Mouse (Mus musculus): ENCODE measurements around the gene Inpp5a. TPM values are rescaled to one million over a fixed set of nuclear protein-coding genes. Genes with fewer than 3 reads are reported as not detected.
A peak's percentile ranks its signal among the peaks of the same experiment; 100 is the strongest.

The Inpp5a gene
- total RNA-seq, 2 experiments from 2014 or later: 4.6 to 4.9 TPM

DNA sequence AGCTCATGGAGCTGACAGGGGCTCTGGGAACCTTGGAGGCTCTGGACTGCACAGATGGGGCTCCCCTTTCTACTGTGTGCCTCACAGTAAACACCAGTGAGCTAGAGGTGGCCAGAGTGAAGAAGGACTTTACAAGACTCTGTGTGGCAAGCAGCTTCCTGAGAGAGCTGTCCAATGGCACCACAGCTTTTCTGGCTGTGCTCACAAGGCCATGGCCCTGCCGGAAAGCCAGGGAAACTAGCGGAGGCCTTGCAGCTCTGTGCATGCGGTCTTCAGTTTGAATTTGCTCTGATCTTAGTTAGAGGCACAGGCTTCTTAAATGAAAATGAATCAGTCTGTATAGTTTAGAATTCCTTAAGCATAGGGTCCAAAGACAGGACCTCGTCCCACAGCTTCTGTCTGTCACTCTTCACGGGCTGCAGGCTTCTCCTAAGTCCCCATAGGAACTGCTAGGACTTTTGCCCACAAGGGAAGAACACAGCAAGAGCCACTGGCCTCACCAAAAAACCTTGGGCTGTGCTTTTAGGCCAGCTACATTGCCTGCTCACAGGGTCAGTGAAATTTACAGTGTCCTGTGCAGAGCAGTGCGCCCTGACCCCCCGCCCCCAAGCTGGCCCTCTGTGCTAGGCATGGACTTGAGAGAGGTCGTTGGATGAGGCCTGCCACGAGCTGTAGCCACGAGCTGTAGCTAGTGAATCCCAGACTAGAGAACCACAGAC is 78.4 kb downstream of the Inpp5a start:
- ATAC-seq (replicated peaks; ENCODE audit: low FRiP score, low TSS enrichment, poor library complexity, severe bottlenecking): peak; percentile 48

DNA sequence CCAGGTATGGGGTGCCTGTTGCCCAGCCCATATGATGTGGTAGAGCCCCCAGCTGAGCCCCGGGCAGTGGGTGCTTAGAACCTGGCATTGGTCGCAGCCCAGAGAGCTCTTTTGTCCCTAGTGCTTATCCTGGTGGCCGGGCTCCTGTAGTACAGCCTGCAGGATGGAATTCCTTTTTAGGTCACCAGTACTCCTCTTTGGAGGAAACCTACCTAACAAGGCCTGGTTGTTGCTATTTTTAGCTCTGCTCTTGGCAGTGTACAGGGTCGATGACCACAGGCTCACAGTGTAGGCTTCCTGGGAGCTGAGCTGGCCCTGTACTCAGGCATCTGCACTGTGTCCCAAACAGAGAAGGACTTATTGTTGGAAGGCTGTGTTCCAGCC is 79.0 kb downstream of the Inpp5a start:
- no peak for ATAC-seq (replicated peaks; ENCODE audit: low FRiP score, low TSS enrichment, poor library complexity, severe bottlenecking)

DNA sequence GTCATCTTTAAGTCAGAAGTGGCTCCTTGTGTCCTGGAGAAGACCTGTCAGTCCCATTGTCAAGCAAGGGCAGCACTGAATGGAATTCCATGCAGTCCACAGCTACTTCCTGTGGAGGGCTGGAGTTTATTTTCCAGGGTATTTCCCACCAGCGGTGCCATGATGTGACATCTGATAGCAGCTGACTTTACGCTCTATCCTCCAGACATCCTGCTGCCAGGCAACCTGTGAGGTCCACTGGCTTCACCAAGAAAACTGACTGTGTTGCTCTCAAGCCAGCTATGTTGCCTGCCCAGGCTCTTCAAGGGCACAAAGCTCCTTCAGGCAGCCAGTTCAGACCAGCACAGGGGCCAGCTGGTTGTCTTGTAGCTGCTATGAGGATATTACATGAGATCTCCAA is 79.5 kb downstream of the Inpp5a start:
- ATAC-seq (replicated peaks; ENCODE audit: low FRiP score, low TSS enrichment, poor library complexity, severe bottlenecking): no peak

DNA sequence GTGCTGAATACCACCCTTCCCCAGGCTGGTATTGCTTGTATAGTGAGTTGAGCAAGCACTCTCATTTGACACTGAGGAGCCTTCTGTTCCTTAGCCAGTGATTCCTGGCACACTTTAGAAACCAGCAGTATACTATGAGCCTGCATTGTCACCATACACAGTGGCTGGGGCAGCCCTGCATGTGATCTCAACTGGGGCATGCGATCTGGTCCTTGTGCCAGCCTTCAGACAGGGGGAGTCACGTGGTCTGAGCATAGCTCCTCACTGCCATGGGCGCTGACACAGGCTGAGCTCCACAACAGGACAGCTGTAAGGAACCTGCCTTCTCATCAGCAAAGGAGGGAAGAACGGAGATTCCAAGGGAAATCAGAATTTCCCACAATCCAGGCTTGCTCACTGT is 80.5 kb downstream of the Inpp5a start:
- no peak for ATAC-seq (replicated peaks; ENCODE audit: low FRiP score, low TSS enrichment, poor library complexity, severe bottlenecking)

DNA sequence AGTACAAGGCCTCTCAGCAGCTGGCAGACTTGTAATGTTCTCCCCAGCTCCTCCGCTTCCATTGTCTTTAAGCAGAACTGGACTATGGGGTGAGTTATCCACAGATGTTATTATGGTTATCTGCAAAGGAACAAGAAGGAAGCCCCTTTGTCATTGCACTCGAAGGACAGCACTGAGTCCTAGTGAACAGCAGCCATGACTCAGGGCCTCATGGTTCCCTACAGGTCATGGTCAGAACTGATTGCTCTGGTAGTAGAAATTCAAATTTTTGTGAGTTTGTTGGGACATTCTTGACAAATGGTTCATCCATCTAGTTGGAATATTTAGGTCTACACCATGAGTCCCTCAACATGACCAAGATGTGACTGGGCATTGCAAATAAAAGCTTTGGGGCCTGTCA is 81.6 kb downstream of the Inpp5a start:
- no peak for ATAC-seq (replicated peaks; ENCODE audit: low FRiP score, low TSS enrichment, poor library complexity, severe bottlenecking)

DNA sequence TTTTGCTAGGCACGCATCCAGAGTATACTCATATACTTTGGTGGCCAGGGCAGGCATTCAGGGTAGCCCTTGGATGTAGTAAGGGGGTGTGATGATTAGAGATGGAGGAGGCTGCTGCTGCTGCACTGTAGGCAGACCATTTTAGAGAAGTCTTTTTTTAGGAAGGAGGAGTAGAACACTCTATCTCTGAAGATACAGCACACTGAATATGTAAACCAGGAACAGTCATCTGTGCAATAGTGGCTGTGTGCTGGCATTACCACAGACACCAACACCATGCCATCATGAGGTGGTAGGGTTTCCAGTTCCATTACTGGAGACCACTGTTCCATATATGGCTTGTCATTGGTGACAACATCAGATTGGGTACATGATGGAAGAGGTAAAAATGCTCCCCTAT is 83.1 kb downstream of the Inpp5a start:
- ATAC-seq (replicated peaks; ENCODE audit: low FRiP score, low TSS enrichment, poor library complexity, severe bottlenecking): no peak

DNA sequence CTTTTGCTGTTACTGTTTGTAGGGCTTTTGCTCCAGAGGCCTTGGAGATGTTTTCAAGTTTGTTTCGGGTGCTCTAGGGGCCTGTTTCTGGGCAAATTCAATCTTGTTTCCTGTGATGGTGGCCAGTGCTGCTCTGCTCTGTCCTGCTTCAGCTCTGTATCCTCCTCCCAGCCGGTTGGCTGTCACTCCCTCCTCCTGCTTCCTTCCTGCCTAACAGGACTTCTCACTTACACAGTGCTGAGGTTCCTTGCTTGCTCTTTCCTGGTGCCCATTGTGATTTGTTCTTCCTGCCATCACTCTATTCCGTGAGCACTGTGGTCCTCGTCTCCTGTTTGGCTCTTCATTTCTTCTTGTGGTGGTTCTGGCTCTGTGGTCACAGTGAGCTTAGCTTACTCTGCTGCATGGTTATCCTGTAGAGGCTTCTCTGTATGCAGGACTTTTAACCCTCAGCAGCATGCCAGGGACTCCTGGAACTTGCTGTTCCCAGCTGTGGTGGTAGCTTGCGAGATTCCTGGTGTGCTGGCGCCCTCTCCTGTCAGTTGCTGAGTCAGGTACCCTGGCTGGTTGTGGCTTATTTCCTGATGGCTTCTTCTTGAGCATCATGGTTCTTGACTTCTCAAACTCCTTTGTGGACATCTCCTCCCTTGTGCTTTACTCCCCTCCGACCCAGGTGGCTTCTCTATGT is 84.1 kb downstream of the Inpp5a start:
- ATAC-seq (replicated peaks; ENCODE audit: low FRiP score, low TSS enrichment, poor library complexity, severe bottlenecking): peak; percentile 74

DNA sequence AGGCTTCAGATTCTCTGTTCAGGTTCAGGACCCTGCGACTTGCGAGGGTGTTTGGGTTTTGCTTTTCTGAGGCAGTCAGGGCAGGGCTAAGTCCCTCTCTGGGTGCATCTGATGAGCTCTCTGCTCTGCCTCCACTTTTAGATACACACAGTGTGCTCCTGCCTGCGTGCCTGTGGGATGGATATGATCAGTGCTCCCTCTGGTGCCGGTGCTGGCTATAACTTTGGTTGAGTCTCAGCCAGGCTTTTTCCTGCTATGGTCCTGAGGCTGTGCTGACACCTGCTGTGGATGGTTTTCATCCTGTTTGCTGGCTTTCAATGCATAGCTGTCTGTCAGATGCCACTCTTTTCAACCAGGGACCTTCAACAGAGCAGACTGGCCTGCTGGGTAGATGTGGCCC is 87.0 kb downstream of the Inpp5a start:
- ATAC-seq (replicated peaks; ENCODE audit: low FRiP score, low TSS enrichment, poor library complexity, severe bottlenecking): no peak; the same call in 1 of the 2 replicates

DNA sequence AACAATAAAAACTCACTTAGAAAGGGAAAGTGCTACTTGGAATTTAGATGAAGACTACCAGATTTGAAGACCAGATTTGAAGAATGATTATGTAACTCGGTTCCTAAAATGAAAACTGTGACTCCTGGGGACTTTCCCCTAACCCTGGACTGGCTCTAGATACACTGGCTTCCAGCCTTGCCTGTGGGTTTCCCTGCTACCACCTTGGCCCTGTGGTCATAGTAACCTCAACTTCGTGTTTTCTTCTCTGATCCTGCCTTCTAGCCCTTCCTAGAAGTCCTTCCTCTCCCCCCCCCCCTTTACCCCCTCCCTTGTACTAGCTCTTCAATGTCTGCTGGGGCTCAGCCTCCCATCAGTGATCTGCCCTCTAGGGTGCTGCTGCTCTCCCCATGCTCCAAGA is 87.8 kb downstream of the Inpp5a start:
- no peak for ATAC-seq (replicated peaks; ENCODE audit: low FRiP score, low TSS enrichment, poor library complexity, severe bottlenecking)

DNA sequence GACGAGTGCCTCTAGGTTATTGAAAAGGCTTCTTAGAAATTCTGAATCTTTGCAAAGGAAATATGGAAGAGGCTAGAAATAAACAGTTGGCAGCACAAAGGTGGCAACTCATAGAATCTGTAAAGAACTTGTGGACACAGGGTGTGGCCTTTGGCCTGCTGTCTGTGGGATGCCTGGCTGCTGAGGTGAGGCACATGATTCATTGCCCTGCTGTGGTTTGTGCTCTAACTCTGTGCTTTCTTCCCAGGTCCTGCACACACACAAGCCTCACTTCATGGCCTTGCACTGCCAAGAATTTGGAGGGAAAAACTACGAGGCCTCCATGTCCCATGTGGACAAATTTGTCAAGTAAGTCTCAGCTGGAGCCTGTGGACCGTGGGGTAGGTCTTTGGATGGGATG is 88.8 kb downstream of the Inpp5a start:
- ATAC-seq (replicated peaks; ENCODE audit: low FRiP score, low TSS enrichment, poor library complexity, severe bottlenecking): no peak

DNA sequence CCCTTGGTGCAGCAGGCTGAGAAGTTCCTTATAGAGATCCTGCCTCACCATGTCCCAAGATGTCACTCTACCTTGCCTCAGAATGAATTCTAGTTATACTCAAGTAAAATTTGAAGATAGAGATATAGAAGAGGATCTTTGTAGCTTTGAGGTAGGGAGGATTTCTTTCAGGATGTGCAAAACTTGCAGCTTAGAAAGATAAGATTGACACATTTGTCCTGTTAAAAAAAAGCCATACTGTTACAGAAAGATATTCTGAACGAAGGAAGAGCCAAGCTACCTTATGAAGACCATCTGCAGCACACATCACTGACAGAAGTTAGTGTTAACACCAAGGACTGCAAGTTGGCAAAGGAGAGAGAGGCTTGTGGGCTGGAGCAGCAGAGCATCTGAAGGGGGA is 90.2 kb downstream of the Inpp5a start:
- ATAC-seq (replicated peaks; ENCODE audit: low FRiP score, low TSS enrichment, poor library complexity, severe bottlenecking): peak; percentile 11; the same call in 1 of the 2 replicates

DNA sequence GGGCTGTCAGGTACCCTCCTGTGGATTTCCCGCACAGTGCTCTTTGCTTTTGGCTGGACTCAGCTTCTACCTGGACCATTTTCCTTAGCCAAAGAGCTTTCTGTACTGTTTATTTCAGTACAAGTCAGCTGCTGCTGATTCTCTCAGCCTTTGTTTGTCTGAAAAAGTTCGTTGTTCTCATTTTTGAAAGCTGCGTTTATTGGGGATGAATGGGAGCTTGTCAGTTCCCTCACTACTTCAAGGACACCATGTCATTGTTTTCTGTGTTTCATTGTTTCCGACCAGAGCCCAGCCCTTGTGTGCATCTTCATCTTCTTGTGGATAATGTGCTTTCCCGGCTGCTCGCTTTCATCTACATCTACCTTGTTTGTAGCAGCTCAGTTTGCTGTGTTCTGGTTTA is 90.7 kb downstream of the Inpp5a start:
- ATAC-seq (replicated peaks; ENCODE audit: low FRiP score, low TSS enrichment, poor library complexity, severe bottlenecking): no peak

DNA sequence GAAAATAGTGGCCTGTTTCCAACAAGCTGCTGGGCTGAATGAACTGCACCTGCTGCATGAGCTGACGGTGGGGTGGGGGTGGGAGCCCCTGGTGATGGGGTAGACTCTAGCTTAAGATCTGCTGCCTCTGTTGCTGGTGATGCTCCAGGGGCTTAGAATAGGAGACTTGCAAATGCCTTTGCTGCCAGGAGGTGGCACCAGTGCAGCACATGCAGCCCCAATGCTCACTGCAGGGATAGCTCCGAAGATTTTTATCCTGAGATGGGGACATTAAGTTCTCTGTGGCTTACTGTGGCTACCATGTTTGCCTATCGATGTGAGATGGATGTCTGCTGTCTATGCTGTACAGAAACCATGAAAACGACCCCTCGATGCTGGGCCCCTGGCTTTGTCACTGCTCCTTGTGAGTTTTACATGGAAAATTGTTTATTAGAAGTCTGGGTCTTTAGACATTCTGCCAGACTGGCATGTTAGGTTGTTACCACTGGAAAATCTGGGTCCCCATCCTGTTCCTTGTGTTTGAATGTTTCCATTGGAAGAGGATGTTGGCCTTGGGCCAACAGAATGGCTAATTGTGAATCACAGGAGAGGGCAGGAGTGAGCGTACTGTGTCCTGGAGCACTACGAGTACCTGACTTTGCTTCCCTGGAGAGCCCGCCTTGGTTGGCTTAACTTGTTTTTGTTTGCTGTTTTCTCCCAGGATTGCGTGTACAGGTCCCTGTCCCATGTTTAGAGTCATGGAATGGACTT is 95.5 kb downstream of the Inpp5a start:
- peak; percentile 82 for ATAC-seq (replicated peaks; ENCODE audit: low FRiP score, low TSS enrichment, poor library complexity, severe bottlenecking)

DNA sequence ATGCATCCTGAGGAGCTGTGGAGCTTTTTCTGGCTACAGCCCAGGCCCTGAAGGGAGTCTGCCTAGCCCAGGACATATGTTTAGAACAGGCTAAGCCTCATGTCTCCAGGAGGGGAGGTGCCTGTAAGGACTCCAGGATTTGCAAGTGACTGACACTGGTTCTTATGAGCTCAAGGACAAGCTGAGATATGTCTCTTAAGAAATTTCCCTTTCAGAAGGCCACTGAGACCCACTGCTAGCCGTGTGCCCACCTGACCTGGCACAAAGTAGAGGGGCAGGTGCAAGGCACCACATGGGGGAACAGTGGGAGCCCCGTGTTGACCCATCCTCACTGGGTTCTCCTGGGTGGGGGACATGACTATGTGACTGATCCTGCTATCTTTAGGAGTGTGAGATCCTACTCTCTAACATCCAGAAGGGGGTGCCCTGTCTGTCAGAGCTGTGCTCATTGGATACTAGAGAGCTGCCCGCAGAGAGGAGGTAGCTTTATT is 100.9 kb downstream of the Inpp5a start:
- ATAC-seq (replicated peaks; ENCODE audit: low FRiP score, low TSS enrichment, poor library complexity, severe bottlenecking): no peak

DNA sequence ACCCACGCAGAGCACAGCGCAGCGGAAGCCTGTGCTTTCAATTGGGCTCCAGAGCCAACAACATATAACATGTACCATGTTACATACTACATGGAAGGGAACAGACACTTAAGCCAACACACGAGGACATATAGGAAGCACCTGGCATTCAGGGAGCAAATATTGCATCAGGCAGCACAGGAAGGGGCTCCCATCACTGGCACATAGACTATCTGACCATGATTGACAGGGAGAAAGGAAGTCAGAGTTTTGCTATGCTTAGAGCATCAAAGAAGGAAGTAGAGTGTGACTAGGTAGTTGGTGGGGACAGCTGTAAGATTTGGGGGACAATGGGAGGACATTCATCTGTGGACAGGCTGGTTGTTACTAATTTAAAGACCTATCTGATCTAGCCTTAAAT is 103.4 kb downstream of the Inpp5a start:
- no peak for ATAC-seq (replicated peaks; ENCODE audit: low FRiP score, low TSS enrichment, poor library complexity, severe bottlenecking)

DNA sequence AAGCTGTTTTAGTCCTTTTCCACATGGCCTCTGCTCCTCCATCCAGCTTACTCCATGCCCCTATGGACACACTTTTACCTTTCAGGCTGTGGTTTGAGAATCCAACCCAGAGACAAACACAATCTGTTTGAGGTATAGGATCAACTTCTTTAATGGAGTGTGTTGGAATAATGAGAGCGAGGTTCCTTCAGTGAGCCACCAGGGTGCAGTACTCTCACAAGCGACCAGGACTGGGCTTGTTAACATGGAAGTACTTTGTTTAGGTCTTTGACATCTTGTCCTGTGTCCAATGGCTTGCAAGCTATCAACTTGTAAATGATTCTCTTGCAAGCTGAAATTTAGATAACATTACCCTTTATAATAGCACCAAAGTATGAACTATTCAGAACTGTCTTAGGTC is 104.0 kb downstream of the Inpp5a start:
- peak; percentile 67; the same call in 1 of the 2 replicates for ATAC-seq (replicated peaks; ENCODE audit: low FRiP score, low TSS enrichment, poor library complexity, severe bottlenecking)

DNA sequence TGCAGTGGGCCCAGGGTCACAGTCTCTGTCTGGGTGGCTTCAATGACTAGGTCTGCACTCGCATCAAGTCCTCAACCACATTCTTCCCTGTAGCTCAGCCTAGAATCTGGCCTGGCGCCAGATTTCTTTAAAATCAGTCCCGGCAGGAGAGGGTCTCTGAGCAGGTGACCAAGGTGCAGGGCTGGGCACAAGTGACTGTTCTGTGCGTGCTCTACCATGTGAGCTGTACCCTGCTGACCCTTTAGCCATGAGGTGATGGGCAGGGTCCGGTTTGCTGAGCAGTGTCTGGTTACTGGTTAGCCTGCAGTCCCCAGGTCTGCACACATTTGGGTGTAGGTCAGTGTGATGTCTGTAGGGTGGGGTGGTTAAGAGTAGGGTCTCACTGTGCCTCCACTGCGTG is 106.9 kb downstream of the Inpp5a start:
- ATAC-seq (replicated peaks; ENCODE audit: low FRiP score, low TSS enrichment, poor library complexity, severe bottlenecking): no peak

DNA sequence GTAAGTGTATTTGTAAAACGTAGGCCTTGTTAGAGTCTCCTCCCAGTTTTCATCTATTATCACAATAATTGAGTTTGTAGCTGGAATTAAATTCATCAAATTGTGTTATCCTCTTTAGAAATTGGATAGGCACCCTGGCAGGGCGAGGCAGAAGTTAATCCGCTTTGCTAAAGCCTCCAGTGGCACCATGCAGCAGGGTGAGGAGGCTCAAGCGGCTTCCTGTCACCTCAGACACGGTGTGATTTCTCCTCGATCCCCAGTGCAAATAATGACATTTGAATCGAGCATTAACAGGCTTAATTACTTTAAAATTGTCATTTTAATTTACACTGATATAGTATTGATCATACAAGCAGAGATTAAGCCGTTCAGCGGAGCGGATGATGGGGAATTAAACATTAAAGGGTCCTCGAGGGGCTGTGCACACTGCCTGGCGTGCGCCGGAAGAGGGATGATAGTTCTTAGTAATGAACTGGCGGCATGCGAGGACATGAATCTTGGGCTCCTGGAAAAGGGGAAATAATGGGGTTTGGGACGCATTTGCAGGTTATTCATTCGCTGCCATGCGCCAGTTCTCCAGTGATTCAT is 109.2 kb downstream of the Inpp5a start:
- ATAC-seq (replicated peaks; ENCODE audit: low FRiP score, low TSS enrichment, poor library complexity, severe bottlenecking): no peak

DNA sequence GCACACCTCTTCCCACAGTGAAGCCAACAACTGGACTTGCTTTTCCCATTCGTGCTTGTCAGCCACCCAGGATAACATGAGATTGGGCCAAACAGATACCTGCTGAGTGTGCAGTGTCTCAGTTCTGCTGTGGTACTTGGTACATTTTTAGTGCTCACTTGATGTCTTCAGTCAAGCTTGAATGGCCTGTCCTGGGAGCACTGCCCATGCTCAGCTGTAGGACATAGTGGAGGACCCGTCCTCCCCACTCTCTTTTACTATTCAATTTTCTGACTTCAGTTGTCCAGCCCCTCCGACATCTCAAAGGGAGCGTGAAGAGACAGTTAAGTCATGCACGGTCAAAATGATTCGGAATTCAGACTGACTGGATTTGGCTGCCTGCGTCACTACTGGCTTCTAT is 115.2 kb downstream of the Inpp5a start:
- no peak for ATAC-seq (replicated peaks; ENCODE audit: low FRiP score, low TSS enrichment, poor library complexity, severe bottlenecking)
